Mouse (Mus musculus) cerebellum, adult 11-12 months (tissue): ENCODE results near the gene Pitpnc1.

Experiments
- DNase-seq: peaks from one replicate; pipeline ENCODE4 v3.0.0; 2022

Pitpnc1 gene

DNA sequence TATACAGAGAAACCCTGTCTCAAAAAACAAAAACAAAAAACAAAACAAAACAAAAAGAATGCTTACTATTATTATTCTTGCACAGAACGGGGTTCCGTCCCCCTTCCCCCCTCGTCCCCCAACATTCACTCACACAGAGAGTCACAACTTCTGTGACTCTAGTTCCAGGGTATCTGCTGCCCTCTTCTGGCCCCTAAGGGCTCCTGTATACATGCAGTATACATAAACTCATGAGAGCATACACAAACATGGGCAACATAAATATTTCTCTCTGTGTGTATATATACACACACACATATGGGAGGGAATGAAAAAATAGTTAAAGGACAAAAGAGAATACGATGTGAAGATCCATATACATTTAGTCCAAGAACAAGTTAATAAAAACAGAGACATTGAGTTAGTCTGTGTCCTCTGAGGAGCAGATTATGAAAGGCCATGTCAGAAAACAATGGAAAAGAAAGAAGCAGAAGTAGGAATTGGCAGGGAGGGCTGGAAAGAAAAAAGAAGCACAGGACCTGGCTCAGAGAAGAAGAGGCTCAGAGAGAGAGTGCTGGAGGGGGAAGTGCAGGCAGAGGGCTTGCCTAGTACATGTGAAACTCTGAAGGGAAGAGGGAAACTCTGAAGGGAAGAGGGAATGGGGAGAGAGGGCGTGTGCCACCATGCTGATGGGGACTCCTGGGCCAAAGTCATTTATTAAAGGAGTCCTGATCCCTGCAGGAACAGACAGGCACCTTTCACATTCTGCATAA is 68.5 kb downstream of the Pitpnc1 start:
- no peak for DNase-seq

DNA sequence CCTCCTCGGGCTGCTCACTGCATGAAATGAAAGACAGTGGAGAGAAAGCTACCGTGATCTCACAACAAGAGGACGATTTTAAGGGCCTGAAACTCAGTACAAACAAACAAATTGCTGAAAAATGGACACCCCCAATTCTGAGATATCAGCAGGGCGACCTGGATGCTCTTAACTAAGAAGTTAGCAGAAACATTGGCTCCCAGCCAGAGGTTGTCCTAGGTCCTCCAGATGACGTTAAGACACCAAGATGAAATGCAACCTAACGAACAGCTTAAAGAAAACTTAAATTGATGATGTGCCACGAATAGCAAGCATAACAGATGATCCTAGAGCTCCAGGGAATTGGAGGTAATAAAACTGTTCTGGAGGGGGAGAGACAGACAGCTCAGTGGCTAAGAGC is 69.7 kb downstream of the Pitpnc1 start:
- DNase-seq: no peak

DNA sequence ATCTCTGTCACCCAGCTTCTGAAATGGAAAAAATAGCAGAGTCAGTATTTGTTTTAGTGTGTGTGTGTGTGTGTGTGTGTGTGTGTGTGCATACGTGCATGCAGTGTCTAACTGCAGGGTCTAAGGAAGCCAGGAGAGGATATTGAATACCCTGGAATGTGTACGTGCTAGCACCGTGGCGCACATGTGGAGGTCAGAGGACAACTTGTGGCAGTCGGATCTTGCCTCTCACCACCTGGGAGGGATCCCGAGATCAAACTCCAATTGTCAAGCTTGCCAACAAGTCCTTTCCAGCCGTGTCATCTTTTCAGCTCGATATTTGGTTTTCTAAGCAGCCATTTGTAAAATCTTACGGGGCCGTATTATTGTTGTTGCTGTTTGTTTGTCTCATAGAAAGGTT is 70.5 kb downstream of the Pitpnc1 start:
- no peak for DNase-seq

DNA sequence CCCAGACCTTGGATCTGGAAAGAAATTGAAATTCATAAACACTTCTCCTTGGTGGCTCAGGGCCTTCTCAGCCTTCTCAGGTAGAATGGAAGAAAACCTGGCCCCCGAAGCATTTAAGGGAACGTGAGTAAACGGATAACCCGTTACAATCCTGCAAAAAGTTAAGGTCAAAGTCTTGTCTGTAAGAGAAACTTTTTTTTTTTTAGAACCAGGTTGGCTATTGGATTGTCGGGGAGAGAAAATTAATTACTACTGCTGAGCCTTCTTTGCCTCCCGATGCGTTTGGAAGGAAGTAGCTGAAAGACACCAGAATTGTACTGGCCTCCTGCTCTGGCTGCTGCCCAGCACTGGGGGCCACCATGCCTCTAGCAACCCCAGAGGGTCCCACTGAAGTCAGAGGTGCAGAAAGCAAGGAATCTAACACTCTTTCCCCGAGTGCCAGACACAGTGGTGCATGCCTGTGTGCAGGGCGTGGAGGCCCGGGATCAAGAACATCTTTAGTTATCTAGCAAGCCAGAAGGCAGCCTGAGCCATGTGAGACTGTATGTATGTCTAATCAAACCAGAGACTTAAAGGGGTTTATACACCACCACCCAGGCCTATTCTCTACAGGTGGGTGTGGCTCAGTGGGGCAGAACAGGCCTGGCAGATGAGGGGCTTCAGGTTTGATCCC is 73.0 kb downstream of the Pitpnc1 start:
- no peak for DNase-seq

DNA sequence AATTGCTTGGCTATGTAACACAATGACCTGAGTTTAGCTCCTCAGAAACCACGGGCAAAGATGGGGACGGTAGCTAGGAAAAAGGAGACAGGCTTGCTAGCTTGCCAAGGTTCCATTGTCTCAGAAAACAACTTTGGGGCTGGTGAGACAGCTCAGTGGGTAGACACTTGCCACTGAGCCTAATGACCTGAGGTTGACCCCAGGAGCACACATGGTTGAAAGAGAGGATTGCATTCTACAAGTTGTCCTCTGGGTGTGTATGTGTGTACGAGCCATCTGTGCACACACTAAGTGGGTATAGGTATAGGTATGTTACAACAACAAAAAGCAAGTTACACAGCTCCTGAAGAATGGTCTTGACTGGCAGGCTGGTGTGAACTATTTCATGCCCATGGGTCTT is 76.3 kb downstream of the Pitpnc1 start:
- no peak for DNase-seq

DNA sequence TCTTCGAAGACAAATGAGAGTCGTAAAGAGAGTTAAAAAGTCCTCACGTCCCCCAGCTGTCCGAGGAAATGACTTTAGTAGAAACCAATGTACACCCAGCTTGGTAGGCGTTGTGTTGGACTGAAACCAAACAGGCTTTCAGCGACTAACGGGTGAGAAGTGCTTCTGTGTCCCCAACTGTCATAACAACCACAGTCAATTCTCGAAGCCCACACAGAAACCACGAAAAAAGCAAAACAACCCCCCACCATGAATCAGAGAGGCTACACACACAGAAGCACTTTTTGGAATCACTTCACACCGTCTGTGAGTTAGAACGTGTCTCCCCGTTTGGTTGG is 76.7 kb downstream of the Pitpnc1 start:
- DNase-seq: no peak

DNA sequence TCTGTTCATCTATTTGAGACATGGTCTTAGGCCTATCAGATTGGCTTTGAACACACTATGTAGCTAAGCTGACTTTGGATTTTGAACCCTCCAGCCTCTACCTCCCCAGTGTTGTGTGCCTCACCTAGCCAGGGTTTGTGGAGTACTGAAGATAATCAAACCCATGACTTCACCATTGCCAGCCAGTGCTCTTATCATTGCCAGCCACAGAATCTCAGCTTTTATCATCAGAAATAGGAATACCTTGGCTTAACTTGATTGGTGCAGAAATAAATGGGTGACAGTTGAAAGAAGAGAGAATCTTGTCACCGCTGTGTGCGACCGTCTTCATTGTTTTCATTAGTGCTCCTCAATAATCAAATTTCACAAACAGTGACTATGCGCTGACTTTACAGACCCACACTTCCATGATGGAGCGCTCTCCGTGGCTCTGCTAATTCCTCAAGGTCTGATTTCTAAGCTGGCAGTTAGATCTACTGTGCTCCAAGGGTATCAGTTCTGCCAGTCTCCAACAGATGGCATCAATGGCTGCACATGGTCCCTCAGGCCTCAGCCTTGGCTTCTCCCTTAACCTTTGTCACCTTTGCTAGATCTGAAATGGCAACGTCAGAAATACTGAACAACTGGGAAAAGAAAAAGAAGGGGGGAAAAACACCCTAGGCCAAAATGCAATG is 77.2 kb downstream of the Pitpnc1 start:
- no peak for DNase-seq

DNA sequence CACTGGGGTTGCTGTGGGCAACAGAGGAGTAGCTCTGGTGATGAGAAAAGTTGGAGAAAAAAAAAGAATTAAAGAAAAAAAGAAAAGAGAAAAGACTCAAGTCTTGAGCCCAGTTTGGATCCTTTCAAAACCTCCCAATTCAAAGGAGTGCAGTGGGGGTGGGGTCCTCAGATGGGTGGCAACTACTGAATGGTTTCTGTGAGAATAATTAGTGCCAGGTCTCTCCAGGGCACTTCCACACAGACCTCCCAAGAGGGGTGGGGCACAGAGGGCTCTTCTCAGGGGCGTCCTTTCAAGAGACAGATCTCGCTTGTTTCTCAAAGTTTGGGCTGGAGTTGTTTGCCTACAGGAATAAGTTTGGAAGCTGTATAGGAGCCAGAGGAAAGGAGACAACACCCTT is 80.0 kb downstream of the Pitpnc1 start:
- DNase-seq: no peak

DNA sequence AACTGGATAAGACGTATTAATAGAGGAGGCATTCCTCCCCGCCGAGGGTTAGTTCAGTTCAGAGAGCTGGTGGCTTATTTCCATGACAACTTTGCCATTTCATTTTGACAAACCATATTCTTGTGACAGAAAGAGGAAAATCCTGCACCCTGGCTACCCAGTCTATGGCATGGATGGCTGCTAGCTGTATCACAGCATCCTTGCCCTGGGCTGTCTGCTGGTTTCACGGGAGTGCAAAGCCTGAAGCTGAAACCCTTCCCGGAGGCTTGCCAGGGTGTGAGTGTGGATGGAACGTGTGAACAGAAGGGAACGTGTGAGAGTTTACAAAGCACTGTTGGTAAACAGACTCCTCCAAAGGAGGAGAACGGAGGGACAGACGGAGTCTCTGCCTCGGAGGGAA is 80.5 kb downstream of the Pitpnc1 start:
- no peak for DNase-seq

DNA sequence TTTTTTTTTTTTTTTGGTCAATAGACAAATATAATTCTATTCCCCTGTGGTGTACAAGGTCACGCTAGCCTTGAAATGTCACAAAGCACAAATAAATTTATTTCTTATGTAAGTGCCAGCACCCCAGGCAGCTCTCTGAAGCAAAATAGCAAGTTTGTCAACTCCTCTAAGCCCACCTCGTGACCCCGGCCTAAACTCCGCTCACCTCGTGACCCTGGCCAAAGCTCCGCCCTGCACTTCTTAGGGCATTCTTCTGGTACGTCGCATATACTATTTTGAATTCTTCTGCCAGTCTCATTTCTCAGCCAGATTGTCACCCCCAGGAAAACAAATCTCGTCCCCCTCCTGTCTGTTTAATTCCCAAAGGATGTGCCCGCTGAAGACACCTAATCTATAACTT is 84.0 kb downstream of the Pitpnc1 start:
- DNase-seq: no peak

DNA sequence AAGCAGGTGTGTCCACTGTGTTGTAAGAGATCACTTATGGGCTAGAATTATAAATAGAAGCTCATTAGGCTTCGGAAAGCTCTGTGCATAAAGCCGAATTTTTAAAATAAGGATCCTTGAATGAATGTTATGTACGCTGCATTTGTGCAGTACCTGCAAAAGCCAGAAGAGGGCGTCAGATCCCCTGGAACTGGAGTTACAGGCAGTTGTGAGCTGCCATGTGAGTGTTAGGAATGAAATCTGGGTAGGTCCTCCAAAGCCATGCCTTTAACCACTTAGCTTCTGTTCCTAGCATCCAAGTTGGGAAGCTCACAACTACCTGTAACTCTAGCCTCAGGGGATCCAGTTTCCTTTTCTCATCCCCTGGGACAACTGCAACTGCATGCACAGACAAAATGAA is 85.2 kb downstream of the Pitpnc1 start:
- no peak for DNase-seq

DNA sequence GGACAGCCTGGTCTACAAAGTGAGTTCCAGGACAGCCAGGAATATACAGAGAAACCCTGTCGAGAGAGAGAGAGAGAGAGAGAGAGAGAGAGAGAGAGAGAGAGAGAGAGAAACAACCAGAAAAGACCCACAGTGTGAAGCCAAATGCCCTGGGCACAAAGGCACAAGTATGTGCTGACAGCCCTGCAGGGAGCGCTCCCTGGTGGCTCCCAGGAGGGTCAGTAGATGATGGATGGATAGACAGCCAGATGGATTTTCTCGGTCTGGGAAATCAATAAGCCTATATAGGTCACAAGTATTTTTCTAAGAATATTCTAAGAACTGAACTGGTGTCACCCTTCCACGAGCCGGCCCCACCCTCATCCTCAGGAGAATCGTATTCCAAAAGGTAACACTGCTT is 86.5 kb downstream of the Pitpnc1 start:
- DNase-seq: no peak

DNA sequence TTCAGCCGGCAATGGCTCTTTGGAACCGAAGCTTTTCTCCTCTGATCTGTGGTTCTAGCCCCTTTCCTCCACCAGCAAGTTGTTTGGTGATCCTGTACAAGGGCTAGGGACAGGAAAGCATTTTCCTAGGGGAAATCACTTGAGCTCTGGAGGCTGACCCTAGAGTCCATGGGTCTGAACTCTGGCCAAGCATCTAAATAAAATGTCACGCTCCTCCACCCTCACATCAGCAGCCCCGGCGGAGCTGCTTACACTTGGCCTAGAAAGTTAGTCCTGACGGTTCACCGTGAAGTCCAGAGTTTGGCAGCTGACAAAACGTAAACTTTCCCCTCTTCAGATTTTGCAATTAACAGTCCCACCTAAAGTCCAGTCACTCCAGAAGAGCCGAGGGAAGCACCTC is 90.5 kb downstream of the Pitpnc1 start:
- peak; percentile 38 for DNase-seq

DNA sequence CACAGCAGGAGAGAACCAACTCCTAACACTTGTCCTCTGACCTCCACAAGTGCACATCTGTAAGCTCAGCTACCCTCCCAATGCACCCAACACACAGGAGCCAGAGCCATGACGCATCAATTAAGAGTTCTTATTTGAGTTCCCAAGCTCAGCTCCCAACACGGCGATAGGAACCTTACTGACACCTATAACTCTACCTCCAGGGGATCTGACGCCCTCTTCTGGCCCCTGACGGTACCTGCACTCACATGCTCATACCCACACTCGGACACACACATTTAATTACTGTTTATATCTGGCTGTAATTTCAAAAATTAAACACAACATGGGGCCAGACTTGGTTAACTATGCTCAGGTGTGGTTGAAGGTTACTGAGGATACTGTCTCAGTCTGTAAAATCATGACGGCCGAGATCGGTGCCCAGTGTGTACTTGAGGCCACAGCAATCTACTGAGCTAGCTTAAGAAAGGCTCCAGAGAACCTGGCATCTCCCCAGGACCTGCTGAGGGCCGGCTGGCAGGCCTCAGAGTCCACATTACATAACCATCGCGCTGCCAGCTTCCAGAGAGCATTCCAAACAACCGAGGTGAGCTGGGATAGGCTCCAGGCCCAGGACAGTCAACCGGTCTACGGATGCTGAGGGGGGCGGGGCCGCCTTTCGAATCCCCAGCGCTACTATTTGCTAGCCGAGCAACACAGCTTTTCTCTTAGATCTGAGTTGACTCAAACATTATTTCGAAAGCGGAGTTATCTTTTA is 91.2 kb downstream of the Pitpnc1 start:
- peak; percentile 98 for DNase-seq

DNA sequence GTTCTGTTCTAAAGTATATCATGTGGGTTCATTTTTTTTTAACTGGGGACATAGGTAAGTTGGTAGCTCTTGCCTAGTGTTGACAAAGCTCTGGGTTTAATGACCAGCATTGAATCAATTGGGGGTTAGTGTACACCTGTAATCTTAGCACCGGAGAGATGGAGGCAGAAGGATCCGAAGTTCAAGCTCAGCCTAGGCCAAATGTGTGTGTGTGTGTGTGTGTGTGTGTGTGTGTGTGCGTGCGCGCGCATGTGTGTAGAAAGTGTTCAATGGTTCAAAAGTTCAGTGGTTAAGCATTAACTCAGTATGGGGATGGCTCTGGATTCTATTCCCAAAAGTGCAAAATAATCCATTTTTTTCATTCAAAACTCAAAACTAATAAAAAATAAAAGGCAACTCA is 93.2 kb downstream of the Pitpnc1 start:
- DNase-seq: no peak

DNA sequence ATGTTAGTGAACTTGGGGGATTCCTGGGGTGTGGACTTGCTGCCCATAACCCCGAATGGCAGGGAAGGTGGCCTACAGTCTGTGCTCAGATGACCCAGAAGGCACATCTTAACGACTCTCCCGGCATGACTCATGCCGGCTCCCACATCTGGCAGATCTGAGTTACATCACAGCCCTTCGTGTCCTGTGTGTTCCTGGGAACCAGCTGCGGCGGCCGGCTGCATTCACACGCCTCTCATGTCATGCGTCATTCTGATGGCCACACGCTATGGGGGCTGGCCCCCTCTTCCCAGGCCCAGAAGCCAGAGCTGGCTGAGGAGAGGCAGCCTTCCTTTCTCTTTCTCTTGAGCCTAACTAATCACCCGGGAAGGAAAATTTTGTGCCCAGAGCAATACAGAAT is 94.2 kb downstream of the Pitpnc1 start:
- no peak for DNase-seq

DNA sequence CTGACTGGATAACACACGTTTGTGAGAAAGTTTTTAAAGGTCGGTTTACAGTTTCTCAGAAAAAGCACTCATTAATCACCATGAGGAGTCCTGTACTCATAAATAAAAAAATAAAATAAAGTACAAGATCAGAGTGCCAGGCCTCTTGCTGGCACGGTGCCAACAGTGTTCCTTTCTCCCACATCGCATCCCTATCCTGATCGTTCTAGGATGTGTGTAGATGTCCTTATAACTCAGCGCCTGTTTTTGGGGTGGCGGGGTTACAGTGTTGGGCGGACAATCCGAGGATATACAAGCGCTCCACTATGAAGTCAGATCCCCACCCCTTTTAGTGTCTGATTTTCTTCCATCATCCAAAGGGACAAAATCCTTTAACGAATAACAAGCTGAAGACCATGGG is 94.7 kb downstream of the Pitpnc1 start:
- no peak for DNase-seq

DNA sequence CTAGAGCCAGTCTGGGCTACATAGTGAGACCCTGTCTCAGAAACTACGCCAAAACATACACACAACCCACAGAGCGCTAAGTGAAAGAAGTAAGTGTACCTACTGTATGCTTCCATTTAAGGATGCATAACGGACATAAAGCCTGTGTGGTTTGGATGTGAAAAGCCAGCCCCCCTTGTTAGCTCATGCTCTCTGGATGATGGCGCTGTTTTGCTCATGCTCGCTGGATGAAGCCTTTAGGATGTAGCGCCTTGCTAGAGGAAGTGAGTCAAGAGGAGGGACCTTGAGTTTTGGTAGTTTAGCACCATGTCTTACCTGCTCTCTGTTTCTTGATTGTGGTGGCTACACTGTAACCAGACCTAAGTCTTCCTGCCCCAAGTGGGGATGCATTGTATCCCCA is 96.9 kb downstream of the Pitpnc1 start:
- DNase-seq: no peak

DNA sequence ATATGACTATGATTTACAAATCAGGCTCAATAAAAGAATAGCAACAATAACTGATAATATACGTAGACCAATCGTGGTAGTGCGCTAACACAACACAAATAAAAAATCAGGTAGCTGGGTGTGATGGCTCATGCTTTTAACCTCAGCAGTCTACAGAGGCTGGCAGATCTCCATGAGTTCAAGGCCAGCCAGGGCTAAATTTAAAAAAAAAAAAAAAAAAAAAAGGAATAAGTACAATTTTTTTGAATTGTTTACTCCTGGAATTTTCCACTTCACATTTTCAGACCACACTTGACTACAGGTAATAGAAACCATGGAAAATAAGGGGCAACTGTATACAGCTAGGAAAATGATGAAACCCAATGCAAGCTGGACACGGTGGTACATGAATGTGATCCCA is 97.3 kb downstream of the Pitpnc1 start:
- no peak for DNase-seq

DNA sequence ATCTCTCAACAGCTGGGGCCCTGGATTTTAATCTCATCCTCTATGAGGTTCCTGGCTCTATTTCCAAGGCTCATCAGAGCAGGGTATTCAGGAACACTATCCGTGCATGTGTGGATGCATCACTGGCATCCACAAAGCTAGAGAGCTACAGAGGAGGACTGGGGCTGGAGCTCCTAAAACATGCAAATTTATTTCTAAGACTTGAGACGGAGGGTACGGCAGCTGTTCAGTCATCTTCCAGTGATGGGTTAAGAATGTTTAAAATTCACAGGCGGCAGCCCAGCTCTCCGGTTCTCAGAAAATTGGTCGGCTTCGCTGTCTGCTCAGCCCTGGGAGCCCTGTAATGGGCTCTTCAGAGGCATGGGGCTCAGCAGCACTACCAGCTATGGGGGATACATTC is 97.8 kb downstream of the Pitpnc1 start:
- DNase-seq: no peak

DNA sequence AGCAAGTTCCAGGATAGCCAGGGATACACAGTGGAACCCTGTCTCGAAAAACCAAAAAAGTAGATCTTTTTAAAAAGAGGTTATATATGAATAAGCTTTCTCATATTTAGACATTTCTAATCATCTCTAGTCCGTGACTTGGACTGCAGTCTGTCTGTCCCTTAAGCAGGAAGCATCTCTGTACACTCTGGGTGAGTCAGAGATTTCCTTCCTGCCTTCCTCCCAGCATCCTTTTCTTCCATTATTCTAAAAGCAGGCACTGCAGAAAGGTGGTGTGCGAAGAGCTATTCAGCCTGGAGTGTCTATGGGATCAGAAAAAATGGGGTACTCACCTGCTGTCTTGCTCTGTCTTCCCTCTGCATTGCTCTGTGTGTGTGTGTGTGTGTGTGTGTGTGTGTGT is 100.0 kb downstream of the Pitpnc1 start:
- DNase-seq: no peak

DNA sequence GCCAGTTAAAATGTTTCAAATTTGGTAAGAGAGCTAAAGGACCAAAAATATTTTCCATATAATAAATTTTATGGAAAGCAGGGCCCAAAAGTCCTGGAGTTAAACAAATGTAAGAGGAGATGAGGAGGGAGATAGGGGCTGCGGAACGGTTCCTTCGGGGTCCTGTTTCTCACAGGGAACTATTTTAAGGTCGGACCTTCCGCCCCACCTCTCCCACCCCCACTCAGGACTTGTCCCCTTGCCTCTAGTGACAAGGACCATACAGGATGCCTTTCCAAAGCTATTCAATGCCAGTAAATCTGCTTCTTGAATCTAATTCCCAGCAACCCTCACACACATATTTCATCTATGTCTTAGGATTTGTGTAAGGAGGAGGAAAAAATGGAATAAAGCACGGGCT is 100.8 kb downstream of the Pitpnc1 start:
- DNase-seq: no peak

DNA sequence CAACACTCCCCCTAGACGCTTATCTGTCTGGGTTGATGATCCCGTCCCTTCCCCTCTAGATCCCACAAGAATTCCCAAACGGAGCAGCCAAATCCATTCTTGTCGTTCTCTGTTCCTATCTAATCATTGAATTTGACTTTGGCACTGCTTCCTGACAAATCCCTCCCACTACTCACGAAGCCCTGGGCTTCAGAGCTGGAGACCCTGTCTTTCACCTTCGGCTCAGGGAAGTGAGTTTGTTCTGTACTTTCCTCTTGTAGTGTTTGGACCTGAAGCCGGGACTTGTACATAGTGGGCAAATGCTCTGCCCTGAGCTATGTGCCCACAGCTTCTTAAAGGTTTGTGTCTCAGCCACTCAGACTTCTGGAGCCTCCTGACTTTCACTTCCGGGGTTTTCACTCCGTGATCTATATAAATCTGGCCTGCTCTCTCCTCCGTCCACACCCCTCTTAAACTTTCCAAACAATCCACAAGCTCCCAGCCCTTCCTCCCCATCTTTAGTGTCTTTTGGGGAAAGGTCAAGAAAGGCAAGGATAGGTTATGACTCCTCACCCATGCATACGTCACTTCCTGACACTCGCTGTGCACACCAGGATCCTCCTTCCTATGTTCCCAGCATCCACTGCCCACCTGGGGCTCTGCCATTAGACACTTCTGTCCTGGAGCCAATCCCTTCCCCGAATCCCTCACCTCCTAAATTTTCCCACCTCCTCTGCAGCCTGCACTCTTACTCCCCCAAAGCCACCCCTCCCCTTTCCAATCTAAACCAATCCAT is 104.4 kb downstream of the Pitpnc1 start:
- no peak for DNase-seq
